Mouse (Mus musculus) heart, embryonic 11.5 days (tissue): ENCODE results near the gene Ppp1r1b. TPM values are rescaled to one million over a fixed set of nuclear protein-coding genes. Genes with fewer than 3 reads are reported as not detected.
A peak's percentile ranks its signal among the peaks of the same experiment; 100 is the strongest.

ENCODE experiments used
- ATAC-seq: fragments of 200-750 bp; cut with Nextera tagmentation; replicated peaks from 2 replicates; pipeline ENCODE4 v1.8.0; 2017; ENCODE audit warnings: moderate library complexity; ENCODE audit not compliant: insufficient number of reproducible peaks, low FRiP score, low TSS enrichment
- H3K27ac ChIP-seq: fragments of 300-500 bp; sonication (generic); 2 replicates; pipeline ENCODE4 v1.5.1; 2014; ENCODE audit warnings: mild to moderate bottlenecking, low read depth, low read length
- H3K27me3 ChIP-seq: fragments of 300-500 bp; sonication (generic); 2 replicates; pipeline ENCODE4 v1.6.1; 2014; ENCODE audit warnings: mild to moderate bottlenecking, low read length, mixed read lengths; ENCODE audit not compliant: control insufficient read depth, insufficient read depth
- H3K36me3 ChIP-seq: fragments of 300-500 bp; sonication (generic); 2 replicates; pipeline ENCODE4 v1.6.1; 2014; ENCODE audit warnings: mild to moderate bottlenecking, low read length, moderate library complexity, mixed read lengths; ENCODE audit not compliant: control insufficient read depth, insufficient read depth
- H3K4me1 ChIP-seq: fragments of 300-500 bp; sonication (generic); 2 replicates; pipeline ENCODE4 v1.6.1; 2014; ENCODE audit warnings: low read length; ENCODE audit not compliant: control insufficient read depth, insufficient read depth
- H3K4me2 ChIP-seq: fragments of 300-500 bp; sonication (generic); 2 replicates; pipeline ENCODE4 v1.6.1; 2014; ENCODE audit warnings: mild to moderate bottlenecking, moderate library complexity
- H3K4me3 ChIP-seq: fragments of 300-500 bp; sonication (generic); 2 replicates; pipeline ENCODE4 v1.5.1; 2014; ENCODE audit warnings: low read depth, low read length
- H3K9ac ChIP-seq: fragments of 300-500 bp; sonication (generic); 2 replicates; pipeline ENCODE4 v1.6.1; 2014; ENCODE audit warnings: mild to moderate bottlenecking, low read depth, low read length, moderate library complexity
- H3K9me3 ChIP-seq: fragments of 300-500 bp; sonication (generic); replicated peaks from 2 replicates; pipeline ENCODE4 v1.6.1; 2016; ENCODE audit warnings: low read length; ENCODE audit not compliant: control insufficient read depth
- WGBS: fragments of 180-500 bp; shearing (Covaris S2); extraction: QIAGEN DNeasy Blood & Tissue Kit; methylation state at CpG from one replicate; pipeline ENCODE4 v1.1.7; 2014; ENCODE audit not compliant: insufficient replicate concordance; 5-methylcytosine and 5-hydroxymethylcytosine counted together
- polyA plus RNA-seq: library from polyadenylated mRNA; unstranded; fragments of >200 nt; fragmentation: Nextera tagmentation; extraction: Ambion mirVana; gene quantifications from 2 replicates; pipeline ENCODE4 v1.2.1, GENCODE M21; 2014

The Ppp1r1b gene
- polyA plus RNA-seq, 1 experiment from 2014 or later, result 13.6 TPM

- H3K27me3 ChIP-seq, result peaks cover 13% of the 10 kb centered on the region
- H3K36me3 ChIP-seq, result no peaks in the 10 kb centered on the region
- WGBS, result under 1% methylated on average over 59 of the region's 60 CpGs
- H3K9me3 ChIP-seq, result no peaks in the 10 kb centered on the region
- ATAC-seq, result peak; percentile 82
- H3K9ac ChIP-seq, result peak within 1 kb of the TSS; percentile 89
- H3K4me3 ChIP-seq, result peak within 1 kb of the TSS; percentile 85
- peaks cover 35% of the 10 kb centered on the region for H3K4me1 ChIP-seq
- peak within 1 kb of the TSS; percentile 80 for H3K4me2 ChIP-seq
- H3K27ac ChIP-seq, result peak within 1 kb of the TSS; percentile 84
Observed at GRCm38 (mm10) chr11:98358161-98359083, 10.2 kb downstream of the Ppp1r1b start, which contains the start of gene Stard3. Gene Stard3, plus strand, starts transcription at chr11:98358368.

GRCm38 (mm10) chr11:98360866-98361521 lies 12.8 kb downstream of the Ppp1r1b start:
- 67% methylated on average over 9 of the region's 9 CpGs for WGBS
- no peak for ATAC-seq
- H3K27me3 ChIP-seq, result no peaks in the 10 kb centered on the region
- H3K4me2 ChIP-seq, result peak overlapping the region; percentile 24
- peaks cover 38% of the 10 kb centered on the region for H3K4me1 ChIP-seq
- H3K27ac ChIP-seq, result no peak overlapping the region
- H3K4me3 ChIP-seq, result no peak overlapping the region
- H3K9ac ChIP-seq, result peak overlapping the region; percentile 22; the same call in 1 of the 2 replicates
- H3K36me3 ChIP-seq, result no peaks in the 10 kb centered on the region
- no peaks in the 10 kb centered on the region for H3K9me3 ChIP-seq

- no peak overlapping the region for H3K27ac ChIP-seq
- no peaks in the 10 kb centered on the region for H3K9me3 ChIP-seq
- H3K4me3 ChIP-seq, result no peak overlapping the region
- H3K27me3 ChIP-seq, result no peaks in the 10 kb centered on the region
- H3K9ac ChIP-seq, result 0 out of 2 replicates have a peak overlapping the region, but pooled peaks have one; percentile 5
- H3K4me1 ChIP-seq, result peaks cover 48% of the 10 kb centered on the region
- WGBS, result 75% methylated on average over 5 of the region's 5 CpGs
- no peak overlapping the region for H3K4me2 ChIP-seq
- ATAC-seq, result no peak
- H3K36me3 ChIP-seq, result no peaks in the 10 kb centered on the region
Observed at GRCm38 (mm10) chr11:98363817-98364216, 15.6 kb downstream of the Ppp1r1b start.

- 88% methylated on average over 5 of the region's 5 CpGs for WGBS
- H3K36me3 ChIP-seq, result no peaks in the 10 kb centered on the region
- H3K9ac ChIP-seq, result no peak overlapping the region
- no peak overlapping the region for H3K4me2 ChIP-seq
- H3K9me3 ChIP-seq, result no peaks in the 10 kb centered on the region
- no peak overlapping the region for H3K4me3 ChIP-seq
- no peak for ATAC-seq
- no peaks in the 10 kb centered on the region for H3K27me3 ChIP-seq
- peaks cover 45% of the 10 kb centered on the region for H3K4me1 ChIP-seq
- H3K27ac ChIP-seq, result no peak overlapping the region
Observed at GRCm38 (mm10) chr11:98364410-98364809, 16.2 kb downstream of the Ppp1r1b start.

- Histone ChIP-seq H3K9me3 (no peaks in the 10 kb centered on the region), H3K4me1 (peaks cover 50% of the 10 kb centered on the region), H3K36me3 (no peaks in the 10 kb centered on the region), H3K4me2 (no peak overlapping the region), H3K27ac (no peak overlapping the region), H3K4me3 (no peak overlapping the region), H3K9ac (no peak overlapping the region), H3K27me3 (no peaks in the 10 kb centered on the region)
- no peak for ATAC-seq
- WGBS, result 79% methylated on average over 10 of the region's 10 CpGs
Observed at GRCm38 (mm10) chr11:98366290-98366689, 18.1 kb downstream of the Ppp1r1b start.

GRCm38 (mm10) chr11:98367171-98367862 lies 19.1 kb downstream of the Ppp1r1b start:
- Histone ChIP-seq H3K36me3 (no peaks in the 10 kb centered on the region), H3K4me1 (peaks cover 58% of the 10 kb centered on the region), H3K4me3 (no peak overlapping the region), H3K27me3 (no peaks in the 10 kb centered on the region), H3K9me3 (no peaks in the 10 kb centered on the region), H3K9ac (no peak overlapping the region), H3K27ac (peak overlapping the region; percentile 62), H3K4me2 (no peak overlapping the region; the same call in 1 of the 2 replicates)
- WGBS, result 63% methylated on average over 10 of the region's 10 CpGs
- ATAC-seq, result no peak

- no peak for ATAC-seq
- 59% methylated on average over 7 of the region's 7 CpGs for WGBS
- H3K9me3 ChIP-seq, result no peaks in the 10 kb centered on the region
- H3K36me3 ChIP-seq, result no peaks in the 10 kb centered on the region
- H3K27me3 ChIP-seq, result no peaks in the 10 kb centered on the region
- H3K9ac ChIP-seq, result no peak overlapping the region
- peaks cover 60% of the 10 kb centered on the region for H3K4me1 ChIP-seq
- peak overlapping the region; percentile 62 for H3K27ac ChIP-seq
- no peak overlapping the region; the same call in 1 of the 2 replicates for H3K4me2 ChIP-seq
- no peak overlapping the region for H3K4me3 ChIP-seq
Observed at GRCm38 (mm10) chr11:98367863-98368186, 19.6 kb downstream of the Ppp1r1b start.

GRCm38 (mm10) chr11:98369337-98369736 lies 21.1 kb downstream of the Ppp1r1b start:
- Histone ChIP-seq H3K4me2 (no peak overlapping the region), H3K27me3 (no peaks in the 10 kb centered on the region), H3K4me3 (no peak overlapping the region), H3K4me1 (peaks cover 69% of the 10 kb centered on the region), H3K9ac (no peak overlapping the region), H3K27ac (no peak overlapping the region), H3K36me3 (no peaks in the 10 kb centered on the region), H3K9me3 (no peaks in the 10 kb centered on the region)
- no peak for ATAC-seq
- 72% methylated on average over 6 of the region's 6 CpGs for WGBS
